Mouse (Mus musculus) left cerebral cortex, adult 9 months (tissue): ENCODE results near the gene 4930564D02Rik.
A peak's percentile ranks its signal among the peaks of the same experiment; 100 is the strongest.

Experiments
- DNase-seq, 2 experiments: peaks; one replicate each; pipeline ENCODE4 v3.0.0; 2022; ENCODE audit warnings: low spot score in 2 of 2

Gene 4930564D02Rik

DNA sequence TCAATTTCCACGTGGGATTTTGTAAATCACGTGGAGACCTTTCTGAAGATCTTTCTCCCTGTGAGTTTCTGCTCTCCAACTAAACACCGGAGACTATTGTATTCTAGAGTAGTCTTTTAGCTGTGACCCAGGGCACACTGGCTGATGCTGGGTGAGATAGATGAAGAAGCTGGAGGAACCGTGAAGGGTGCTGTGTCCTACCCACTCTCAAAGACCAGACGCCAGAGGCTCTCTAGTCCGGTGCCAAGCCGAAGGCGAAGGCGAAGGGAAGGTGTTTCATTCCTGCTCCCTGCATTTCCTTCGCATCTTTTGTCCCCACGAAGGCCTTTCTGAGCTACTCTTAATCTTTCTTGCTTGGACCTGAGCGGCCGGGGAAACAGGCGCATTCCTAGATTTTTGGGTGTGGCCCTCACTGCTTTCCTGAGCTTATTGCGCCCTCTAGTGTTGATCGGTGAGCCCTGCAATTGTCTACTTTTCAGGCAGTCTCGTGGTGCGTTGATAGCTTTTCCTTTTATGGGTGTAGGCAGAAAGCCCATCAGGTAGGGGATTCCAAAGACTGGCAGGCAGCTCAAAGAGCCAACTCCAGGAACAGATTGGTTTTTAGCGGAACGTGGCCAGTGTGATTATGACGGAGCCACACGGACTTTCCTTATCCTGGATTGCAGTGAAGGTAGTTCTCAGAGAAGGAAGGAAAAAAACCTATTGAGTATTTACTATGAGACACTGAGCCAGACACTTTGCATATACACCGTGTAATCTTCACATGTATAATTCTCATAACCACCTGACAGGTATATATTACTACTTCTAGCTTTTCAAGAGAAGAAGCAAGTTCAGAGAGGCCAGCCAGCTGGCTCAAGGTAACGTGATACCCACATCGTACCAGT, 7.8 kb upstream of the 4930564D02Rik start:
- DNase-seq: peak in 1 of 2 experiments; percentile 93

DNA sequence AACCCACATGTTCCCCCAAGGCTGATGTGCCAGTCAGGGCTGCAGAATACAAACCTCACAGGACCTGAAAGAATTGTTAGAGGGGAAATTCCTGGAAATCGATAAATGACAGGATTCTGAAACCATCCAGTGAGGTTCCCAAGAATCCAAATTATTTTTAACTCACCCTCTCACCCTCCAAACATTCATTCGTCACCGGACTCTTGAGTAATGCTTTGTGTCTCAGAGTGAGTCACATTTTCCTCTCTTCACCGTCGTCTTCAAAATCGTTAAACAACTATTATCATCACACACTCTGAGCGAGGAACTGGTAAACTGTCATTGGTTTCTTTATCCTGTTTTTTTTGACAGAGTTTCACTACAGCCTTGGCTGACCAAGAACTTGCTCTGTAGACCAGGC, 6.7 kb upstream of the 4930564D02Rik start:
- DNase-seq: no peak

DNA sequence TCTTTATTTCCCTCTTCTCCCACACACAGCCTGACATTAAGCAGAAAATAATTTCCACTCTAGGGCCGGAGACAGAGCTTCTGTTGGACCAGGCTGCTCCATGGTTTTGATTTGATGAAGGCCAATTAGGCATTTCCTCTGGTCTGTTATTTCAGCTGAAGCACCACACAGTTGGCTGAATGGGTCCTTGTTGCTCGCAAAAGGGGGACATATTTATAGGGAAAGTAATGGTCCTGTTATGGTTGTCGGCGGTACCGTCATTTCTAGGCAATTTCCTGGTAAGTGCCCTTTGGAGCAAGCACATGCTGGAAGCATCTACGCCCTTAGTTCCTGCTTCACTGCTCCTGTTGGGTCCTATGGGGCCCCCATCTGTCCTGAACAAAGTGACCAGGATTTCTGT, 5.7 kb upstream of the 4930564D02Rik start:
- no peak for DNase-seq

DNA sequence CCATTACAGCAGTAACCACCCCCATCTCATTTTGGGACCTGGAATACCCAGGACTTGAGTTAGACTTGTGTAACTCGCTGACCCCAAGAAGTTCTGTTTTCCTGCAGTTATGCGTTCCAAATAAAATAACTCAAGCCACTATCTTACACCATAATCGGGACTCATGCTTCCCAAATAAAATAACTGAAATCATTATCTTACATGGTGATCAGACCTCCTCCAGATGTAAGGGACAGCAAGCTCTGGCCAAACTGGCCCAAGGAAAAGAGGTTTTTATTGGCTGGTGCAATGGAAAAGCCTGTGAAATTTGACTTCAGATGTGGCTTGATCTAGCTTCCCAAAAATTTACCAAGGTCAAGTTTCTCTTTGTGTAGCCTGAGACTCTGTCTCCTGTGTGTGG, 5.1 kb upstream of the 4930564D02Rik start:
- no peak for DNase-seq

DNA sequence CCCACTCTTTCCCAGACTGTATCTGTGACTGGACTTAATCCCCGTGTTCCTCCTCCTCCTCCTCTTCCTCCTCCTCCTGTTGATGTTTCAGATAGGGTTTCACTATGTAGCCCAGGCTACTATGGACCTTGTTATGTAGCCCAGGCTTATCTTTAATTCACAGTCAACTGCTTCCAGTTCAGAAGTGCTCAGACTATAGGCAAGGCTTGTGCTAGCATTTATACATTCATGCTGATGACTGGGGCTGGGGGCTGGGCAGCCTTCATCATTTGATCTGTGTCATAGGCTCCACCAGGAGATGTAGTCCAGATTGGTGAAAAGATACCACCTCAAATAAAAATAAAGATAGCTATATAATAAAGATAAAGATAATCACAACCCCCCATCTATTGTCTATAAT, 4.7 kb upstream of the 4930564D02Rik start:
- DNase-seq: no peak

DNA sequence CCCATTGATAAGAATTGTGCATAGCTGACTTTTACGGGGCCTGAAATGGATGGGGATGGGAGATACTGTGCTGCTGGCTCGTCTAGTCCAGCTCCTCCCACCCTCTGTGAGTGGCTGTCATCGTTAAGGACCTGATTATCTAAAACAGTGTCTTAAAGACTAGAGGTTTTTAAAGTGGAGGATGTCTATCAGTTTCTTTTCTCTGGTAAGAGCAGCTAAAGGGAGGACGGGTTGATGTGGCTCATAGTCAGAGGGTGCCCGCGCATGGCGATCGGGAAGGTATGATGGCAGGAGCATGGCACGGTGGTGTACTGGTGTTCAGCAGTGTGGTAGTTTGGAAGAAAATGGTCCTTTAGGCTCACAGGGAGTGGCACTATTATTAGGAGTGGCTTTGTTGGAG, 4.0 kb upstream of the 4930564D02Rik start:
- no peak for DNase-seq

DNA sequence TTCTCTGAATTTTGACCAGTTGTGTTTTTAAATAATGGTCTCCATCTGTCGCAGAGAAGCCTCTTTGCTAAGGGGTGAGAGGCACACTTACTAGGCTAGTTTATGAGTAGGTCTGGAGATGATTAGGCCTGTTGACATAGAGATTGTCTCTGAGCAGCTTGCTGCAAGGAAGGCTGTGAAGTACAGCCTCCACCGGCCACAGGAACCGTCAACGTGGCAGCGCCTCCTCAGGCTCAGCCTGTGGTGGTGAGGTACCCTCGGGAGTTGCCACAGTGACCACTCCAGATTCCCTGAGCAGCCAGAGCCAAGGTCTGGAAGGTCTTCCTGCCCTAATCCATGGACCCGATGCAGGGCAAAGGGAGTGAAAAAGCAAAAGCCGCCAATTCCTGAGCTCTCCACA, 3.9 kb downstream of the 4930564D02Rik start:
- no peak for DNase-seq

DNA sequence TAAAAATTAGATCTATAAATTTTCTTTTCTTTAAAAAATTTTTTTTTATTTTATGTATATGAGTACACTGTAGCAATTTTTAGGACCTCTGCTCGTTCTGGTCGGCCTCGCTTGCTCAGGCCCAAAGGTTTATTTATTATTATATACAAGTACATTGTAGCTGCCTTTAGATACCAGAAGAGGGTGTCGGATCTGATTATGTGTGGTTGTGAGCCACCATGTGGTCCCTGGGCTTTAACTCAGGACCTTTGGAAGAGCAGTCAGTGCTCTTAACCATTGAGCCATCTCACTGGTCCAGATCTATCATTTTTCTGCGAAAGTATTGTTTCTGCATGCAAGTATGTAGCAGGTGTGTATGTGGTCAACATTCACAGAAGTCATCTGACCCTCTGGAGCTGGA, 4.6 kb downstream of the 4930564D02Rik start:
- no peak for DNase-seq

DNA sequence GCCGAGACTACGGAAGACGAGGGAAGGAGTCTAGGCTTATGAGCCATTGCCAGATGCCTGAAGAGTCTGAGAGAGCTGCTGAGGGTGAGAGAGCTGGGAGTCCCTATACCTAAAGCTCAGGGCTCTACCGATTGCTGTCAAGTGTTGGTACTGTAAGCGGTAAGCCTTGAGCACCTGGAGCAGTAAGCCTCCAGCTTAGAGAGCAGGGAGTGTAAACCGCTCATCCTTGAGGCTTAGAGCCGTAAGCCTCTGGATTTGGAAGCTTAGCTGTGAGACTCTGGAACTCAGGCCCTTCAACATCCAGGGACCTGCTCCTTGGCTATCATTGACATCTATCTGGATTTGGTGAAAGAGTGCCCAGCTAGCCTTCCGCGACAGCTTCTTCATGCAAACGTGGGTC, 5.9 kb downstream of the 4930564D02Rik start:
- no peak for DNase-seq

DNA sequence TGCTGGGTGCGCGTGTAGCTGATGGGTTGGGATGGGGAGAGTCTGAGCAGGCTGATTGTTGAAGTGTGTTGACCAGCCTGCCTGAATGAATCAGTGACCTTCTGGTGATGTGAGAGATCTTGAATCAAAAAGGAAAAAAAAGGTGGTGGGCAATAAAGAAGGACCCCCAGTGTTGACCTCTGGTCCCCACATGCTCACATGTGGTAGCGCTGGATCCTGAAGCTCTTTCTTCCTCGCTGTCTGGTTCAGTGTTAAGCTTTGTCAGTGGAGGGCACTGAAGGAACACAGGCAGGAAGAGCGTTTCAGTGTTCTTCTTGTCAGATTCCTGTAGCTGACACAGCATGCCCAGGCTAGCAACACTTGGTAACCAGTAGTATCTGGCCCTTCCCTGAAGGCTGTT, 9.2 kb downstream of the 4930564D02Rik start:
- no peak for DNase-seq

DNA sequence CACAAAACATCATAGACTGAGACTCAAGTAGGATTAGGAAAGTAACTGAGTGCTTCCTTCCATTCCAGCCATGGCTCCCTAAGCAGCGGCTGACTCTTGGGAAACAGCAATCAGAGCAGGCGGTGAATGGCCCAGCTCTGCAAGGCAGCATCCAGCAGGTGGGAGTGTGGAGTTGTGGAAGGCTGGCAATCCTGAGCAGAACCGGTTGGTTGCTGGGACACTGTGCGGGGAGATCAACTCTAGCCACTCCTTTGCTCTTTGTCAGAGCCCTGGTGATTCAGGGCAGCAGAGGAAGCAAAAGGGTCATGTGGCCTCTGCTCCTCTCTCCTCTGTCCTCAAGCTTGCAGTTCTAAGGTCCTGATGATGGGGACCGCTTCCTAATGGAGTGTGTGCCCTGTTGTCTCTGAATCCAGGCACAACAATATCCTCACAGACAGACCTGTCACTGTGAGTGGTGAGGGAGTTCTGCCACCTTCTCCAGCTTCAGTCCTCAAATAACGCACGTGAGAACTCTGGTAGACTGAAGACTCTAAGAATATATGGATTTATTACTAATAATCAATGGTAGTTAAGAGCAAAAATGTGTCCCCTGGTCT, 11.7 kb downstream of the 4930564D02Rik start:
- peak in 1 of 2 experiments; percentile 83 for DNase-seq

DNA sequence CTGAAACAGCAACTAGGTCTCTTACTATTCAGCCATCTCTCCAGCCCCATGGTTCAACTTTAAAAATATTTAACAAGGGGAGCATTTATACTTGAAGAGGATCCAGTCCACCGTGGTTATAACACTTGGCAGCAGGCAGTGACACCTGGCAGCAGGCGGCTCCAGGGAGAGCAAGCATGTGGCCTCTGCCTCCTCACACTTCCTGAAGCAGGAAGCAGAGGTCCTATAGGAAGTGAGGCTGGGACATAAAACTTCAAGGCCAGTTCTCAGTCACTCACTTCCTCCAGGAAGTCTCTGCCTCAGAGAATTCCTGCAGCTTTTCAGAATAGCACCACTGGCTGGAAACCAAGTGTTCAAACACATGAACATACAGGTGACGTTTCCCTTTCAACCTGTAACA, 20.7 kb downstream of the 4930564D02Rik start:
- DNase-seq: no peak

DNA sequence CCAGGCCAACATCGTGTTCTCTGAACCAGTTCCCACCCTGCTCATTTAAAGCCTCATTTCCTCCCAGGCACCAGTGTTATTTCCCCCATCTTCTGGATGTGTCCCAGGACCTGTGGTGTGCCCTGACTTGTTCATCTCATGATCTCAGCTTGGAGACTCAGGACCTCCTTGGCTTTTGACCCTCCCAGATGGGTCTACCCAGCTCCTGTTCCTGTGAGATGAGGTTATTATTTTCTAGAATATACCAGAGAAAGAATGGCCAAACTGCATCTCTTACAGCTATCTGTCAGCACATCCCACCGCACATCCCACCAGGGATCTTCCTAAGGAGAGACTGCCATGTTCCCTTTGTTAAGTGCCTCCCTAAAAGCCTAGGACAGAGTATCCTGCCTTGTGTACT, 22.0 kb downstream of the 4930564D02Rik start:
- DNase-seq: no peak

DNA sequence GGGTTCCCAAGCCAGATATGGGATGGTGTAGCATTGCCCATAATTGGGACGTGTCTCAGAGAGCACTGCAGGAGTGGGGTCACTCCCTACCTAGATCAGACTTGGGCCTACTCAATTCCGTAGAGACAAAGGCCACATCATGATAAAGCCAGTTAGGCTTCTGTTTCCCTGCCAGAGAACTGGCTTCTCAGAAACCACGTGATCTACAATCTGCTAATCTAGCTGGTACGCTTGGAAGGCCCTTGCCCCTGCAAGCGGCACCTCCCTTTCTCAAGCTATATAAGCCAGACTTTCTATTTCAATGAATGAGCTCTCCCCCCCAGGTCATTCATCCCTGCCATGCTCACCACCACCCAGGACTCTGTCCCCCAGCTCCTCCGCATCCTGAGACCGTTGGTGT, 23.5 kb downstream of the 4930564D02Rik start:
- DNase-seq: no peak

DNA sequence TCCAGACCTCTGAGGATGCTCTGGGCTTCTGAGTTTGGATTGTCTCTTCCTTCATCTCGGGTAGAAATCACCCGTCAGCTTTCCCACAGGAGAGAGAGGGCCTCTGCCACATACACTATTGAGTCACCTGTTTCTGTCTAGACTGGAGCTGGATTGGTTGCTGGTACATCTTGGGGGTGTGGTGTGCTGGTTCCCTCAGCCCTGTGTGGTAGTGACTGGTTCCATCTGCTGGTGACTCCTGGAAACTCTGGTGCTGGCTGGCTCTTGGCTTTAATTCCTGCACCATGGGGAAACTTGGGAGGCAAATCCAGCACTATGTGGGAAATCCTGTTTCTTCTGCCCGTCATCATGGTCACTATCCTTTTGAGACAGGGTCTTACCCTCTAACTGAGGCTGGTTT, 24.3 kb downstream of the 4930564D02Rik start:
- peak in 1 of 2 experiments; percentile 70 for DNase-seq

DNA sequence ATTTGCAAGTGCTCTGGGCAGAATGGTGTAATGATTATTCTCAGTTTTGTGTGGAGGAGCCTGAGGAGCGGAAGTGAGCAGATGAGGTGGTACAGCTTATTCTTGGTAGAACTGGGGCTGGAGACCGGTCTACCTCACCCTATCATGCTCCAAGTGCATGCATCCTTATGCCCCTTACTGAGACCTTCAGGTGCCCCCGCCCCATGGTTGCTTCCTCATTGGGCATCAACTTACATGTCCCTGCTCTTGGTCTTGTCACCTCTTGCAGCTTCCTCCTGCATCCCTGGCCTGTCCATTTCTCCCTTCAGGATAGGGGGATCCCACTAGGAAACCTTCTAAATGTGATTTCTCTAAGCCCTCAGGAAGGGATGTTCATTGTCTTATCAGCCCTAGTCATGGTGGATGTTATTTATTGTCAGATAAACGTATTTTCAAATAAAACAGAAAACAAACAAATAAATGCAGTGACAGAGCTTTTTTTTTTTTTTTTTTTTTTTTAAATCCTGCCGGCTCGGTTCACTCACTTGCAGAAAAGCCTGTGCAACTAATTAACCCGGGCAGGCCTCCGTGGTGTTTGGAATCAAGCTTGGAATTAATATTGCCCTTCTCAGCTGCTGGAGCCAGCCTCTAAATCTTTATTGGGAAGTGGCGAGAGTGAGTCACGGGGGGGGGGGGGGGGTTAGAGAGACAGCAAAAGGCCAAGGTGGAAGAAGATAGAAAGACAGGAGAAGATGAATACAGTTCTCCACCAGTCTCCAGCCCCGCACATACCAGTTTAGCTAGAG, 26.3 kb downstream of the 4930564D02Rik start:
- no peak for DNase-seq

DNA sequence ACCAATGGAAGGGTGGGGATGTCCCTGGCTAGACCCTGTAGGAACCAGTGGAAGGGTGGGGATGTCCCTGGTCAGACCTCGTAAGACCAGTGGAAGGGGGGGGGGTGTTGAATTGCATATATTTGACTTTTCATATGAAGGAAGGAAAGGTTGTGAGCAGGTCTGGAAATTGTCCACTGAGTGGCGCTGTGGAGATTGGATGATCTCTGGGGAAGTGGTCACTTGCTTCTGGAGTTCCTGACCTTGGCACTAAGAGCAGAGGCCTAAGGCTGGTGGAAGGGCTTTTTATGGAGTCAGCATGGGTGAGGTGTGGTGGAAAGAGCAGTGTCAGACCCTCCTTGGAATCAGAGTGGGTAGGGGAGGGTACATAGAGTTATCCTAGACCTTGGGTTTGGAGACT, 27.8 kb downstream of the 4930564D02Rik start:
- no peak for DNase-seq

DNA sequence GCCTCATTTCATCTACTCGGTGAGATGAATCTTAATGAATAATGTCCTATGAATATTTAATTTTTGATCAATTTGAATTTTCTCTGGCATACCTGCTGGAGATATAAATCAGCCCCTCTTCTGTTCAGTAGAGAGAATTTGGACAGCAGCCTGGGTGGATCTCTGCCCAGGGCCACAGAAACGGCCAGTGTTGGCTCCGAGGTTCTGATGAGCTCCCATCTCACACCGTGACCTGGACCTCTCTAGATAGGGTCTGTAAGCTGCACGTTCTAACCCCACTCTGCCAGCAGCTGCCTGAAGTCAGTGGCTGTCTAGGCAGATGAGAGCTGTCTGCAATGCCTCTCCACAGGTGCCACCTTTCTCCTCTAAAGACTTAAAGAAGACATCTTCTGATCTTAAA, 28.4 kb downstream of the 4930564D02Rik start:
- no peak for DNase-seq

DNA sequence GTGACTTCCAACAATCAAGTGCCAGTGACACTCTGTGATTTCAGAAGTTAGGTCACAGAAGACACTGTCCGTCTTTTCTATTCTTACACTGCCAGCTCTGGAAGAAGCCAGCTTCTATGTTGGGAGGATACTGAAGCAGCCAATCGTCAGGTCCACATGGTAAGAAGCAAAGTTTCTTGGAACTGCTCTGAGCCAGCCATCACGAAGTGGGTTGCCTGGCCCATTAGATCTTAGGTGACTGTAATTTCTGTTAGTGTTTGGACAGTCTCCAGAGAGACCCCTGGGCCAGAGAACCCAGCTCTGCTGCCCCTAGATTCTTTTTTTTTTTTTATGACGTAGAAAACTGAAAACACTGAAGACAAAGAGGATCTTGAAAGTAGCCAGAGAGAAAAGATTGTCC, 30.9 kb downstream of the 4930564D02Rik start:
- no peak for DNase-seq

DNA sequence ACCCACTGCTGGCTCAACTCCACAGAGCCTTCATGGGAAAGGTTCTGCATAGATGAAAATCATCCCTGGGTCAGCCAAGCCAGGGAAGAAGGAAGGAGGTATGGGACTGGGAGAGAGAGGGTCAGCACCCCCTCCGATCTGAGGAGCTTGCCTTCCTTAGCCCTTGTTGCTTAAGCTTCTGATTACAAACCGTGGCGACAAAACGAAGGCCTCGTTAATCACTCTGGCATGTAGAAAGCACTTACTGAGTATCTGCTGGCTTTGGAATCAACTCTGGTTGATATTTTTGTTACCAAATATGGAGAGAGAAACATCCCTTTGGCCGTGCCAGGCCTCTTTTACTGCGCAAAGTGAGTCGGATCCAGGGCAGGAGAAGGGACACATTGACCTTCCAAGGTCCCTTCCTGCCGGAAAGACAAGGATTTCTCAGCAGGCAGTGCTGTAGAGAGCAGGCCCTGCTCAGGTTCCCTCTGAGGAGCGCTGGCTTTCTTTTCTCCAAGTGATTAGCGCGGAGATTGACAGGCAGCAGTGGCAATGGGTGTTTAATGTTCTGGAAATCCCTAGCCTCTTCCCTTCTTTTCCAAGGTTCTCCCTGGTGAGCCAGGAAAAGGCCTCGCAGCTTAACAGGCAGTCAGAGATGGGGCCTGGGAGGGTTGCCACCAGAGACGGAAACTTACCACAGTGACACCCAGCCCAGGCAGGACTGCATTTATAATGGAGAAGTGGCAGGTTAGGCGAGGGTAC, 33.1 kb downstream of the 4930564D02Rik start:
- no peak for DNase-seq

DNA sequence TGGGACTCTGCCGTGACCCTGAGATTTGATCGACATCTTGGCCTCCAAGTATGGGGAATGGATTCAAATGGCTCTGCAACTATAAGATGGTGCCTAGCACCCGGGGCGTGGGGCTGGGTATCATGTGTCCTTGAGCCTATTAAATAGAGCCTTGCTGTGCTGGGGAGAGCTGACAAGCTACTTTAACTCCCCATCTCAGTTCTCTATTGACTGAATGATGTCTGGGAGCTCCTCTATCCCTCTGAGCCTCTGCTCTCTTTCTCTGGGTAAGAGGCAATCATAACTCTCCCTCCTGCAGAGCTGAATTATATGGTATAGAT, 33.6 kb downstream of the 4930564D02Rik start:
- DNase-seq: no peak

DNA sequence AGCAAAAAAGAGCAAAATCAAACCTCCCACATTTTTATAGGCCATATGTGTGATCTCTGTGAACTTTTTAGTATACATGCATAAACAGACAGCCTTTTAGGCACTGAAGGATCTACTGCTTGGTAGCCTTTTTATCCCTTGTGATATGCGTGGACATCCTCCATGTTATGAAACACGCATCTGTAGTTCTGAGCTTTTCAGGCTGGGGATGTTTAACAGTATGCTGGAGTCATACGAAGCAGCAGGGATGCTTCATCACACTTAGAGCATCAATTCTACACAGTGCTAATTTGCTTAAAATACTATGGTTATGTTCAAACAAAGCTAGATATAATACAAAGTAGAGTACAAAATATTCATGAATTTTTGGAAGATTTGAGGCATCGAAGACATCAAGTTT, 39.2 kb downstream of the 4930564D02Rik start:
- peak; percentile 7 to 24 for DNase-seq
